Mouse (Mus musculus) forebrain, embryonic 14.5 days (tissue): Measurements from ENCODE around the gene Chn1. TPM values are rescaled to one million over a fixed set of nuclear protein-coding genes. Genes with fewer than 3 reads are reported as not detected.

Experiments used
- ATAC-seq: fragments of 200-750 bp; cut with Nextera tagmentation; 2 replicates; pipeline ENCODE4 v1.8.0; 2017; ENCODE audit warnings: mild to moderate bottlenecking, moderate library complexity
- DNase-seq: peaks from one replicate; pipeline ENCODE4 v3.0.0-alpha.2; 2015; ENCODE audit warnings: low spot score
- H3K27ac ChIP-seq: fragments of 300-500 bp; sonication (generic); 2 replicates; pipeline ENCODE4 v1.5.1; 2014; ENCODE audit warnings: low read depth, mild to moderate bottlenecking, control low read depth, low read length, moderate library complexity
- H3K27me3 ChIP-seq: fragments of 300-500 bp; sonication (generic); replicated peaks from 2 replicates; pipeline ENCODE4 v1.6.1; 2014; ENCODE audit warnings: low read length, control low read depth, mixed read lengths; ENCODE audit not compliant: control insufficient read depth, insufficient read depth
- H3K36me3 ChIP-seq: fragments of 300-500 bp; sonication (generic); 2 replicates; pipeline ENCODE4 v1.6.1; 2014; ENCODE audit warnings: low read length, control low read depth; ENCODE audit not compliant: control insufficient read depth, insufficient read depth
- H3K4me1 ChIP-seq: fragments of 300-500 bp; sonication (generic); 2 replicates; pipeline ENCODE4 v1.6.1; 2014; ENCODE audit warnings: antibody characterized with exemption, low read length, control low read depth; ENCODE audit not compliant: control insufficient read depth, insufficient read depth
- H3K4me2 ChIP-seq: fragments of 300-500 bp; sonication (generic); 2 replicates; pipeline ENCODE4 v1.6.1; 2014; ENCODE audit warnings: mild to moderate bottlenecking, control low read depth, low read length
- H3K4me3 ChIP-seq: fragments of 300-500 bp; sonication (generic); 2 replicates; pipeline ENCODE4 v1.5.1; 2014; ENCODE audit warnings: low read depth, low read length, control low read depth
- H3K9ac ChIP-seq: fragments of 300-500 bp; sonication (generic); 2 replicates; pipeline ENCODE4 v1.6.1; 2014; ENCODE audit warnings: mild to moderate bottlenecking, low read length, control low read depth, moderate library complexity
- H3K9me3 ChIP-seq: fragments of 300-500 bp; sonication (generic); replicated peaks from 2 replicates; pipeline ENCODE4 v1.6.1; 2016; ENCODE audit warnings: low read length, control low read depth, mixed read lengths; ENCODE audit not compliant: control insufficient read depth
- WGBS: fragments of 180-500 bp; shearing (Covaris S2); extraction: QIAGEN DNeasy Blood & Tissue Kit; methylation state at CpG from one replicate; pipeline ENCODE4 v1.1.7; 2014; 5-methylcytosine and 5-hydroxymethylcytosine counted together
- polyA plus RNA-seq: library from polyadenylated mRNA; unstranded; fragments of >200 nt; fragmentation: Nextera tagmentation; extraction: Ambion mirVana; gene quantifications from 2 replicates; pipeline ENCODE4 v1.2.1, GENCODE M21; 2014

Gene Chn1
- polyA plus RNA-seq, 1 experiment from 2014 or later: 93.5 TPM

- no peaks in the 10 kb centered on the region for H3K36me3 ChIP-seq
- DNase-seq (no peak), ATAC-seq (no peak)
- no peak overlapping the region for H3K4me3 ChIP-seq
- no peak overlapping the region for H3K4me2 ChIP-seq
- H3K9ac ChIP-seq: no peak overlapping the region
- H3K27ac ChIP-seq: no peak overlapping the region
- no peaks in the 10 kb centered on the region for H3K9me3 ChIP-seq
- WGBS: 94% methylated on average over 11 of the region's 11 CpGs
- H3K27me3 ChIP-seq: no peaks in the 10 kb centered on the region
- H3K4me1 ChIP-seq: no peaks in the 10 kb centered on the region
These were observed 177.4 kb downstream of the Chn1 start for GRCm38 (mm10) chr2:73597772-73598171.

GRCm38 (mm10) chr2:73596786-73597185 lies 178.4 kb downstream of the Chn1 start:
- no peaks in the 10 kb centered on the region for H3K4me1 ChIP-seq
- no peak overlapping the region for H3K4me3 ChIP-seq
- no peaks in the 10 kb centered on the region for H3K9me3 ChIP-seq
- no peaks in the 10 kb centered on the region for H3K36me3 ChIP-seq
- no peak overlapping the region; the same call in 1 of the 2 replicates for H3K4me2 ChIP-seq
- no peak overlapping the region for H3K9ac ChIP-seq
- WGBS: 30% methylated on average over 9 of the region's 9 CpGs
- ATAC-seq (no peak; the same call in 1 of the 2 replicates), DNase-seq (peak; percentile 23)
- H3K27ac ChIP-seq: no peak overlapping the region
- no peaks in the 10 kb centered on the region for H3K27me3 ChIP-seq

GRCm38 (mm10) chr2:73596326-73596725 lies 178.8 kb downstream of the Chn1 start:
- Histone ChIP-seq H3K4me3 (no peak overlapping the region), H3K4me2 (no peak overlapping the region), H3K27me3 (no peaks in the 10 kb centered on the region), H3K27ac (no peak overlapping the region), H3K4me1 (no peaks in the 10 kb centered on the region), H3K36me3 (no peaks in the 10 kb centered on the region), H3K9me3 (no peaks in the 10 kb centered on the region), H3K9ac (no peak overlapping the region)
- ATAC-seq: no peak
- DNase-seq: no peak
- 80% methylated on average over 5 of the region's 5 CpGs for WGBS

- Histone ChIP-seq H3K4me1 (peaks cover 6% of the 10 kb centered on the region), H3K27me3 (no peaks in the 10 kb centered on the region)
These were observed 182.1 kb downstream of the Chn1 start for GRCm38 (mm10) chr2:73593101-73593439.

GRCm38 (mm10) chr2:73592231-73593100 lies 182.7 kb downstream of the Chn1 start:
- Histone ChIP-seq H3K4me1 (peaks cover 6% of the 10 kb centered on the region), H3K9me3 (no peaks in the 10 kb centered on the region), H3K27ac (no peak overlapping the region), H3K4me2 (no peak overlapping the region), H3K36me3 (no peaks in the 10 kb centered on the region), H3K9ac (no peak overlapping the region), H3K27me3 (no peaks in the 10 kb centered on the region), H3K4me3 (no peak overlapping the region)
- no peak for ATAC-seq
- WGBS: 81% methylated on average over 14 of the region's 14 CpGs
- no peak for DNase-seq

More at GRCm38 (mm10) chr2:73593101-73593439, 182.1 kb downstream of the Chn1 start:
- no peak overlapping the region for H3K27ac ChIP-seq
- H3K4me3 ChIP-seq: no peak overlapping the region
- no peak overlapping the region for H3K4me2 ChIP-seq
- no peak for DNase-seq
- no peaks in the 10 kb centered on the region for H3K9me3 ChIP-seq
- WGBS: 80% methylated on average over 2 of the region's 2 CpGs
- ATAC-seq: no peak
- H3K9ac ChIP-seq: no peak overlapping the region
- H3K36me3 ChIP-seq: no peaks in the 10 kb centered on the region

- no peak for ATAC-seq
- no peak overlapping the region for H3K27ac ChIP-seq
These were observed 183.9 kb downstream of the Chn1 start for GRCm38 (mm10) chr2:73591246-73591645.

GRCm38 (mm10) chr2:73590106-73590505 lies 185.0 kb downstream of the Chn1 start:
- WGBS: 15% methylated on average over 12 of the region's 12 CpGs
- H3K4me2 ChIP-seq: peak overlapping the region; percentile 40
- no peaks in the 10 kb centered on the region for H3K27me3 ChIP-seq
- peaks cover 6% of the 10 kb centered on the region for H3K4me1 ChIP-seq
- H3K4me3 ChIP-seq: no peak overlapping the region
- peak; percentile 49 for DNase-seq
- H3K36me3 ChIP-seq: no peaks in the 10 kb centered on the region
- H3K27ac ChIP-seq: no peak overlapping the region
- no peak overlapping the region for H3K9ac ChIP-seq
- peak; percentile 48 for ATAC-seq
- no peaks in the 10 kb centered on the region for H3K9me3 ChIP-seq

More at GRCm38 (mm10) chr2:73591246-73591645, 183.9 kb downstream of the Chn1 start:
- Histone ChIP-seq H3K27me3 (no peaks in the 10 kb centered on the region), H3K4me1 (peaks cover 6% of the 10 kb centered on the region), H3K4me2 (no peak overlapping the region), H3K9me3 (no peaks in the 10 kb centered on the region), H3K9ac (no peak overlapping the region), H3K36me3 (no peaks in the 10 kb centered on the region), H3K4me3 (no peak overlapping the region)
- no peak for DNase-seq
- WGBS: 56% methylated on average over 6 of the region's 6 CpGs

GRCm38 (mm10) chr2:73588951-73589350 lies 186.2 kb downstream of the Chn1 start:
- H3K4me1 ChIP-seq: peaks cover 6% of the 10 kb centered on the region
- H3K36me3 ChIP-seq: no peaks in the 10 kb centered on the region
- 77% methylated on average over 2 of the region's 2 CpGs for WGBS
- no peak overlapping the region for H3K4me3 ChIP-seq
- 0 out of 2 replicates have a peak, but pooled peaks cover under 1% of the 10 kb centered on the region for H3K27me3 ChIP-seq
- no peak overlapping the region for H3K9ac ChIP-seq
- no peak overlapping the region for H3K27ac ChIP-seq
- no peaks in the 10 kb centered on the region for H3K9me3 ChIP-seq
- DNase-seq: no peak
- ATAC-seq: no peak
- no peak overlapping the region for H3K4me2 ChIP-seq

- no peak overlapping the region for H3K4me3 ChIP-seq
- no peak overlapping the region for H3K9ac ChIP-seq
- H3K36me3 ChIP-seq: no peaks in the 10 kb centered on the region
- H3K4me2 ChIP-seq: no peak overlapping the region
- peaks cover 6% of the 10 kb centered on the region for H3K4me1 ChIP-seq
- H3K27ac ChIP-seq: no peak overlapping the region
- WGBS: 62% methylated on average over 4 of the region's 4 CpGs
- DNase-seq (no peak), ATAC-seq (no peak)
- 0 out of 2 replicates have a peak, but pooled peaks cover 4% of the 10 kb centered on the region for H3K27me3 ChIP-seq
- H3K9me3 ChIP-seq: no peaks in the 10 kb centered on the region
These were observed 188.0 kb downstream of the Chn1 start for GRCm38 (mm10) chr2:73587109-73587506.
